Mouse (Mus musculus): ENCODE data around the gene Psma3.

Psma3 gene

GRCm38 (mm10) chr12:70974441-70975266, at the start of gene Psma3:
Gene Psma3, plus strand, starts transcription at chr12:70974621.
- peak; percentile 93 to 96 for DNase-seq

- DNase-seq = no peak
These were observed 44.6 kb upstream of the Psma3 start for GRCm38 (mm10) chr12:70929781-70930180.

- no peak for DNase-seq
These were observed 37.3 kb upstream of the Psma3 start for GRCm38 (mm10) chr12:70937150-70937549.

- peak; percentile 96 for DNase-seq
These were observed 36.6 kb upstream of the Psma3 start, which contains the start of gene Actr10 for GRCm38 (mm10) chr12:70937571-70938384. Gene Actr10, plus strand, starts transcription at chr12:70937857.

GRCm38 (mm10) chr12:70940806-70941205, 33.6 kb upstream of the Psma3 start:
- no peak for DNase-seq

- DNase-seq = no peak
These were observed 30.2 kb upstream of the Psma3 start for GRCm38 (mm10) chr12:70944181-70944580.

GRCm38 (mm10) chr12:70946585-70947256, 27.7 kb upstream of the Psma3 start:
- DNase-seq = no peak

GRCm38 (mm10) chr12:70958640-70959039, 15.8 kb upstream of the Psma3 start:
- DNase-seq = no peak

GRCm38 (mm10) chr12:70967581-70967980, 6.8 kb upstream of the Psma3 start:
- DNase-seq = no peak

GRCm38 (mm10) chr12:70968141-70968790, 6.2 kb upstream of the Psma3 start:
- DNase-seq = peak; percentile 87 to 90

GRCm38 (mm10) chr12:70968791-70969307, 5.6 kb upstream of the Psma3 start:
- DNase-seq = peak; percentile 78 to 91

- peak; percentile 73 to 76 for DNase-seq
These were observed 4.8 kb upstream of the Psma3 start for GRCm38 (mm10) chr12:70969485-70970184.

- DNase-seq = no peak
These were observed 590 bp upstream of the Psma3 start for GRCm38 (mm10) chr12:70973831-70974230.

- DNase-seq = no peak
These were observed 985 bp downstream of the Psma3 start for GRCm38 (mm10) chr12:70975406-70975805.

- DNase-seq = no peak
These were observed 1.5 kb downstream of the Psma3 start for GRCm38 (mm10) chr12:70975891-70976290.

- DNase-seq = no peak
These were observed 3.9 kb downstream of the Psma3 start for GRCm38 (mm10) chr12:70978345-70978744.

- no peak for DNase-seq
These were observed 10.6 kb downstream of the Psma3 start for GRCm38 (mm10) chr12:70984855-70985550.

- DNase-seq = no peak
These were observed 22.8 kb downstream of the Psma3 start for GRCm38 (mm10) chr12:70997225-70997624.

- peak; percentile 35 to 58 for DNase-seq
These were observed 25.0 kb downstream of the Psma3 start for GRCm38 (mm10) chr12:70999423-70999903.

GRCm38 (mm10) chr12:71000344-71000743, 25.9 kb downstream of the Psma3 start:
- no peak for DNase-seq

- DNase-seq = no peak
These were observed 27.0 kb downstream of the Psma3 start for GRCm38 (mm10) chr12:71001456-71001855.
